Mouse (Mus musculus): ENCODE data around the gene Cdca4. TPM values are rescaled to one million over a fixed set of nuclear protein-coding genes. Genes with fewer than 3 reads are reported as not detected.

Cdca4 gene
- polyA plus RNA-seq, 1 experiment from 2014 or later, result 46.9 TPM

- Histone ChIP-seq H3K36me3 (no peaks in the 10 kb centered on the region), H3K4me3 (no peak overlapping the region), H3K4me2 (no peak overlapping the region), H3K9me3 (no peaks in the 10 kb centered on the region), H3K27ac (replicated peaks) (no peak overlapping the region), H3K4me1 (replicated peaks) (peaks cover 28% of the 10 kb centered on the region), H3K27me3 (0 out of 2 replicates have a peak, but pooled peaks cover under 1% of the 10 kb centered on the region), H3K9ac (peak overlapping the region; percentile 34; the same call in 1 of the 2 replicates)
- WGBS, result 77% methylated on average over 13 of the region's 13 CpGs
- ATAC-seq (ENCODE audit: low read depth), result no peak
Observed at GRCm38 (mm10) chr12:112793601-112794355, 35.4 kb downstream of the Cdca4 start.

- no peaks in the 10 kb centered on the region for H3K27me3 ChIP-seq
- no peak for ATAC-seq (ENCODE audit: low read depth)
- H3K36me3 ChIP-seq, result no peaks in the 10 kb centered on the region
- WGBS, result 78% methylated on average over 8 of the region's 8 CpGs
- H3K9ac ChIP-seq, result no peak overlapping the region
- H3K9me3 ChIP-seq, result no peaks in the 10 kb centered on the region
- no peak overlapping the region for H3K4me3 ChIP-seq
- peaks cover 14% of the 10 kb centered on the region for H3K4me1 ChIP-seq (replicated peaks)
- no peak overlapping the region for H3K27ac ChIP-seq (replicated peaks)
- no peak overlapping the region for H3K4me2 ChIP-seq
Observed at GRCm38 (mm10) chr12:112791026-112791425, 38.2 kb downstream of the Cdca4 start.

GRCm38 (mm10) chr12:112774481-112774880 lies 54.7 kb downstream of the Cdca4 start:
- H3K4me2 ChIP-seq, result no peak overlapping the region
- H3K4me3 ChIP-seq, result no peak overlapping the region
- H3K9ac ChIP-seq, result no peak overlapping the region
- peaks cover 7% of the 10 kb centered on the region for H3K9me3 ChIP-seq
- H3K4me1 ChIP-seq (replicated peaks), result no peaks in the 10 kb centered on the region
- 88% methylated on average over 10 of the region's 10 CpGs for WGBS
- no peak for ATAC-seq (ENCODE audit: low read depth)
- H3K36me3 ChIP-seq, result no peaks in the 10 kb centered on the region
- no peak overlapping the region for H3K27ac ChIP-seq (replicated peaks)
- no peaks in the 10 kb centered on the region for H3K27me3 ChIP-seq

- 83% methylated on average over 6 of the region's 6 CpGs for WGBS
- H3K27ac ChIP-seq (replicated peaks), result no peak overlapping the region
- no peak for ATAC-seq (ENCODE audit: low read depth)
- no peak overlapping the region for H3K4me3 ChIP-seq
- peaks cover 7% of the 10 kb centered on the region for H3K9me3 ChIP-seq
- no peaks in the 10 kb centered on the region for H3K27me3 ChIP-seq
- H3K36me3 ChIP-seq, result no peaks in the 10 kb centered on the region
- no peaks in the 10 kb centered on the region for H3K4me1 ChIP-seq (replicated peaks)
- H3K4me2 ChIP-seq, result no peak overlapping the region
- H3K9ac ChIP-seq, result no peak overlapping the region
Observed at GRCm38 (mm10) chr12:112774026-112774425, 55.2 kb downstream of the Cdca4 start.

GRCm38 (mm10) chr12:112773366-112773765 lies 55.9 kb downstream of the Cdca4 start:
- no peak overlapping the region for H3K4me2 ChIP-seq
- H3K9ac ChIP-seq, result no peak overlapping the region
- H3K4me3 ChIP-seq, result no peak overlapping the region
- no peak overlapping the region for H3K27ac ChIP-seq (replicated peaks)
- no peaks in the 10 kb centered on the region for H3K4me1 ChIP-seq (replicated peaks)
- H3K27me3 ChIP-seq, result no peaks in the 10 kb centered on the region
- H3K36me3 ChIP-seq, result no peaks in the 10 kb centered on the region
- 52% methylated on average over 9 of the region's 9 CpGs for WGBS
- H3K9me3 ChIP-seq, result peaks cover 7% of the 10 kb centered on the region
- ATAC-seq (ENCODE audit: low read depth), result no peak

- no peak overlapping the region for H3K9ac ChIP-seq
- peaks cover 7% of the 10 kb centered on the region for H3K9me3 ChIP-seq
- no peak overlapping the region for H3K4me3 ChIP-seq
- 91% methylated on average over 14 of the region's 14 CpGs for WGBS
- H3K36me3 ChIP-seq, result no peaks in the 10 kb centered on the region
- H3K4me2 ChIP-seq, result no peak overlapping the region
- no peak overlapping the region for H3K27ac ChIP-seq (replicated peaks)
- ATAC-seq (ENCODE audit: low read depth), result no peak
- H3K27me3 ChIP-seq, result no peaks in the 10 kb centered on the region
- no peaks in the 10 kb centered on the region for H3K4me1 ChIP-seq (replicated peaks)
Observed at GRCm38 (mm10) chr12:112772306-112772705, 56.9 kb downstream of the Cdca4 start.

GRCm38 (mm10) chr12:112770396-112770795 lies 58.8 kb downstream of the Cdca4 start:
- WGBS, result 70% methylated on average over 4 of the region's 4 CpGs

More at GRCm38 (mm10) chr12:112770396-112770795, 58.8 kb downstream of the Cdca4 start:
- ATAC-seq (ENCODE audit: low read depth), result no peak
- H3K4me1 ChIP-seq (replicated peaks), result no peaks in the 10 kb centered on the region
- H3K9me3 ChIP-seq, result peaks cover 4% of the 10 kb centered on the region
- no peaks in the 10 kb centered on the region for H3K27me3 ChIP-seq
- no peak overlapping the region for H3K4me3 ChIP-seq
- no peaks in the 10 kb centered on the region for H3K36me3 ChIP-seq
- H3K9ac ChIP-seq, result no peak overlapping the region
- no peak overlapping the region for H3K27ac ChIP-seq (replicated peaks)
- H3K4me2 ChIP-seq, result no peak overlapping the region

Other genes starting within 250 kb of the Cdca4 start
- gene Inf2, start 240.6 kb downstream of the Cdca4 start, polyA plus RNA-seq (2015; fragmentation: Nextera tagmentation; extraction: Ambion mirVana), result 1.4 and 1.5 TPM in 2 replicates
- gene Adssl1, start 209.4 kb downstream of the Cdca4 start, polyA plus RNA-seq (2015; fragmentation: Nextera tagmentation; extraction: Ambion mirVana), result 3.2 and 3.6 TPM in 2 replicates
- gene Siva1, start 184.7 kb downstream of the Cdca4 start, polyA plus RNA-seq (2015; fragmentation: Nextera tagmentation; extraction: Ambion mirVana), result 66.3 and 75.0 TPM in 2 replicates
- gene Akt1, start 154.5 kb downstream of the Cdca4 start, polyA plus RNA-seq (2015; fragmentation: Nextera tagmentation; extraction: Ambion mirVana), result 73.4 and 101 TPM in 2 replicates
- 2.1 TPM in 2 replicates for gene Zbtb42, start 150.6 kb downstream of the Cdca4 start, polyA plus RNA-seq (2015; fragmentation: Nextera tagmentation; extraction: Ambion mirVana)
- gene Cep170b, start 109.0 kb downstream of the Cdca4 start, polyA plus RNA-seq (2015; fragmentation: Nextera tagmentation; extraction: Ambion mirVana), result 23.7 and 26.9 TPM in 2 replicates
- 6.7 and 8.6 TPM in 2 replicates for gene Pld4, start 68.8 kb downstream of the Cdca4 start, polyA plus RNA-seq (2015; fragmentation: Nextera tagmentation; extraction: Ambion mirVana)
- gene Ahnak2, start 26.8 kb downstream of the Cdca4 start, polyA plus RNA-seq (2015; fragmentation: Nextera tagmentation; extraction: Ambion mirVana), result 2.8 and 2.9 TPM in 2 replicates
- gene Clba1, start 20.5 kb downstream of the Cdca4 start, polyA plus RNA-seq (2015; fragmentation: Nextera tagmentation; extraction: Ambion mirVana), result 20.2 and 21.1 TPM in 2 replicates
- gene Gpr132, start 38.8 kb upstream of the Cdca4 start, polyA plus RNA-seq (2015; fragmentation: Nextera tagmentation; extraction: Ambion mirVana), result not detected in 2 replicates
- gene Jag2, start 100.4 kb upstream of the Cdca4 start, polyA plus RNA-seq (2015; fragmentation: Nextera tagmentation; extraction: Ambion mirVana), result 8.6 and 9.6 TPM in 2 replicates
- gene Nudt14, start 112.7 kb upstream of the Cdca4 start, polyA plus RNA-seq (2015; fragmentation: Nextera tagmentation; extraction: Ambion mirVana), result 55.1 and 74.8 TPM in 2 replicates
- 35.0 and 41.4 TPM in 2 replicates for gene Btbd6, start 147.1 kb upstream of the Cdca4 start, polyA plus RNA-seq (2015; fragmentation: Nextera tagmentation; extraction: Ambion mirVana)
- 55.8 and 55.9 TPM in 2 replicates for gene Brf1, start 171.3 kb upstream of the Cdca4 start, polyA plus RNA-seq (2015; fragmentation: Nextera tagmentation; extraction: Ambion mirVana)
- 26.1 and 27.8 TPM in 2 replicates for gene Pacs2, start 185.1 kb upstream of the Cdca4 start, polyA plus RNA-seq (2015; fragmentation: Nextera tagmentation; extraction: Ambion mirVana)
- gene Tex22, start 245.1 kb upstream of the Cdca4 start, polyA plus RNA-seq (2015; fragmentation: Nextera tagmentation; extraction: Ambion mirVana), result not detected in 2 replicates